In the genomic region with DNA sequence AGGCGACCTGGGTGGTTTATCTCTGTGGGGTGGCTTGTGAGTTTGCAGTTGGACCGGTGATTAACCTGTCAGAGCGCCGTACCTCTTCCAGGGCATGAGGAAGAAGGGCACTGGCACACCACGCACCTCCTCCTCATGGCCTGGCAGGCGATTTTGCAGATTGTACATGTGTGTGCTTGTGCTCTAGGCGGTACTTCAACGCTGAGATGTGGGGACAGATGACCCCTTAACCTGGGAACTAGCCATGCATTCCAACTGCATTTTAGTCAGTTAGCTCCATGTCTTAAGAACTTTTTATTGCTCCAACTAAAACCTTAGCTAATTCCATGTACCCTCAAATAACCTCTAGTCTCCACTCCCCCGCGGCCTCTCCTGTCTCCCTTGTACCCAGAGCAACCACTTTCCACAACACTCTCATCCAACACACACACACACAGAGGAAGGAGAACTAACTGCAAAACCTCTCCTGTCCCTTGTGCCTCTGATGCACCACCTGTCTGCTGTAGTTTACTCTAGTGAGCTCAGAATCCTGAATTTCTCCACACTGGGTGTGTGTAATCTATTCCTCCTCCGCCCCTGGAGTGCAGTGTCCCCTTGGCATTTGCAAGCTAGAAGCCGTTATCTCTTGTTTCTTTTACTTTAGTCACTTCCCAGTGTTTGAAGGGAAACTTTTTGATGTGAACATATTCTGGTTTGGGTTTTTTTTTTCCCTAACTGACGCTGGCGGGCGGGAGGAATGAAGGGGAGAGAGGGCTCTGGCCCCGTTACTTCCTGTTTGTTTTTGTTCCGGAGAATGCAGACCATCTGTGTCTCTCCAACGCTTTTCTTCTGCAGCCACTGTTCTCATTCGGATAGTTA, we compare ENCODE assay signal across 9 mouse cellular contexts.
A peak's percentile ranks its signal among the peaks of the same experiment; 100 is the strongest.
DNase-seq lines count a peak whose midpoint lies in the region; ATAC-seq and TF ChIP-seq lines count a peak whose summit lies in the region.
"Had no signal": no experiment of that assay in that cellular context is flagged by ENCODE, and none has a peak within 500 bp of the region (broad histone marks: within the 10 kb centered on the region; RNA-seq: fewer than 3 reads in every experiment).

No protein-coding gene starts in this region.

- WGBS in midbrain, embryonic 13.5 days = 61% methylated on average over 19 of the region's 19 CpGs
- WGBS in midbrain, postnatal 0 days = 62% methylated on average over 19 of the region's 19 CpGs
- WGBS in embryonic facial prominence, embryonic 13.5 days = 32% methylated on average over 19 of the region's 19 CpGs
- 41% methylated on average over 19 of the region's 19 CpGs for WGBS in intestine, embryonic 15.5 days
- WGBS in lung, postnatal 0 days = 39% methylated on average over 19 of the region's 19 CpGs

- H3K9ac ChIP-seq in midbrain, embryonic 13.5 days (replicated peaks) = no peak overlapping the region
- no peak overlapping the region for H3K9ac ChIP-seq in midbrain, postnatal 0 days (replicated peaks; ENCODE audit: low read length, poor library complexity, severe bottlenecking)
- no peak overlapping the region for H3K9ac ChIP-seq in embryonic facial prominence, embryonic 13.5 days
- H3K9ac ChIP-seq in intestine, embryonic 15.5 days = no peak overlapping the region
- no peak overlapping the region for H3K9ac ChIP-seq in lung, postnatal 0 days (replicated peaks; ENCODE audit: low read depth)
- H3K9ac ChIP-seq: liver, embryonic 14.5 days had no signal

- DNase-seq in midbrain, postnatal 0 days (ENCODE audit: low spot score) = no peak
- DNase-seq in lung, postnatal 0 days (ENCODE audit: low spot score) = peak; percentile 49
- DNase-seq in thymus, postnatal 10 days (ENCODE audit: low spot score in 2 of 2) = no peak
- DNase-seq in spleen, postnatal 10 days (ENCODE audit: low spot score in 2 of 2) = no peak
- no peak for DNase-seq in layer of hippocampus, adult 11-12 months (ENCODE audit: low spot score)

- no peak for ATAC-seq in midbrain, embryonic 13.5 days
- ATAC-seq in midbrain, postnatal 0 days (ENCODE audit: low FRiP score) = no peak
- ATAC-seq in embryonic facial prominence, embryonic 13.5 days (ENCODE audit: insufficient number of reproducible peaks, insufficient read depth, low FRiP score, low TSS enrichment, low read depth) = no peak
- no peak for ATAC-seq in intestine, embryonic 15.5 days
- no peak for ATAC-seq in lung, postnatal 0 days

- TF ChIP-seq CTCF in midbrain, postnatal 0 days (IDR thresholded peaks at IDR 0.05) = no peak
- TF ChIP-seq CTCF in lung, postnatal 0 days (IDR thresholded peaks at IDR 0.05) = no peak

- TF ChIP-seq EP300 in lung, postnatal 0 days (IDR thresholded peaks at IDR 0.05) = no peak

- H3K4me1 ChIP-seq in midbrain, embryonic 13.5 days (replicated peaks) = peaks cover 51% of the 10 kb centered on the region
- peaks cover 3% of the 10 kb centered on the region; the same call in 1 of the 2 replicates for H3K4me1 ChIP-seq in midbrain, postnatal 0 days (ENCODE audit: insufficient read depth, low read length)
- peaks cover 26% of the 10 kb centered on the region for H3K4me1 ChIP-seq in embryonic facial prominence, embryonic 13.5 days
- peaks cover 11% of the 10 kb centered on the region for H3K4me1 ChIP-seq in intestine, embryonic 15.5 days (replicated peaks)
- peaks cover 2% of the 10 kb centered on the region; the same call in 1 of the 2 replicates for H3K4me1 ChIP-seq in lung, postnatal 0 days (ENCODE audit: insufficient read depth, low read depth, low read length)

- H3K9me3 ChIP-seq in midbrain, embryonic 13.5 days = no peaks in the 10 kb centered on the region
- H3K9me3 ChIP-seq in midbrain, postnatal 0 days (ENCODE audit: low read length) = no peaks in the 10 kb centered on the region
- no peaks in the 10 kb centered on the region for H3K9me3 ChIP-seq in embryonic facial prominence, embryonic 13.5 days
- H3K9me3 ChIP-seq in intestine, embryonic 15.5 days = no peaks in the 10 kb centered on the region
- H3K9me3 ChIP-seq in lung, postnatal 0 days (ENCODE audit: low read length) = no peaks in the 10 kb centered on the region

- no peak overlapping the region for H3K4me3 ChIP-seq in midbrain, embryonic 13.5 days (replicated peaks)
- H3K4me3 ChIP-seq in midbrain, postnatal 0 days (ENCODE audit: low read depth, low read length) = no peak overlapping the region
- no peak overlapping the region for H3K4me3 ChIP-seq in embryonic facial prominence, embryonic 13.5 days
- no peak overlapping the region for H3K4me3 ChIP-seq in intestine, embryonic 15.5 days (replicated peaks)
- H3K4me3 ChIP-seq in lung, postnatal 0 days (ENCODE audit: low read depth, low read length) = no peak overlapping the region

- H3K36me3 ChIP-seq in midbrain, embryonic 13.5 days = no peaks in the 10 kb centered on the region
- H3K36me3 ChIP-seq in midbrain, postnatal 0 days (ENCODE audit: insufficient read depth, low read length) = 0 out of 2 replicates have a peak, but pooled peaks cover 2% of the 10 kb centered on the region
- H3K36me3 ChIP-seq in embryonic facial prominence, embryonic 13.5 days = no peaks in the 10 kb centered on the region
- no peaks in the 10 kb centered on the region for H3K36me3 ChIP-seq in intestine, embryonic 15.5 days
- H3K36me3 ChIP-seq in lung, postnatal 0 days (ENCODE audit: insufficient read depth, low read length) = no peaks in the 10 kb centered on the region

- no peak overlapping the region for H3K4me2 ChIP-seq in midbrain, embryonic 13.5 days (replicated peaks)
- no peak overlapping the region for H3K4me2 ChIP-seq in midbrain, postnatal 0 days (ENCODE audit: low read depth, low read length, poor library complexity, severe bottlenecking)
- peak overlapping the region; percentile 44 for H3K4me2 ChIP-seq in embryonic facial prominence, embryonic 13.5 days
- 0 out of 2 replicates have a peak overlapping the region, but pooled peaks have one; percentile 19 for H3K4me2 ChIP-seq in intestine, embryonic 15.5 days (replicated peaks)
- no peak overlapping the region for H3K4me2 ChIP-seq in lung, postnatal 0 days (replicated peaks; ENCODE audit: low read depth, low read length)

- H3K27ac ChIP-seq in midbrain, embryonic 13.5 days = peak overlapping the region; percentile 15; the same call in 1 of the 2 replicates
- H3K27ac ChIP-seq in midbrain, postnatal 0 days (ENCODE audit: low read depth, low read length) = no peak overlapping the region
- peak overlapping the region; percentile 75 for H3K27ac ChIP-seq in embryonic facial prominence, embryonic 13.5 days
- H3K27ac ChIP-seq in intestine, embryonic 15.5 days = peak overlapping the region; percentile 44; the same call in 1 of the 2 replicates
- peak overlapping the region; percentile 63; the same call in 1 of the 2 replicates for H3K27ac ChIP-seq in lung, postnatal 0 days (ENCODE audit: low read length)
- H3K27ac ChIP-seq: liver, embryonic 14.5 days had no signal

- H3K27me3 ChIP-seq in midbrain, embryonic 13.5 days = no peaks in the 10 kb centered on the region
- no peaks in the 10 kb centered on the region for H3K27me3 ChIP-seq in midbrain, postnatal 0 days (ENCODE audit: insufficient read depth, low read length)
- no peaks in the 10 kb centered on the region for H3K27me3 ChIP-seq in embryonic facial prominence, embryonic 13.5 days
- H3K27me3 ChIP-seq in intestine, embryonic 15.5 days (replicated peaks) = no peaks in the 10 kb centered on the region
- no peaks in the 10 kb centered on the region for H3K27me3 ChIP-seq in lung, postnatal 0 days (replicated peaks; ENCODE audit: insufficient read depth, low read length)

Comparison
In these comparisons a context has a peak if more than half of its experiments do, and no peak if none do; other contexts are left out.
1. H3K4me2 ChIP-seq: peak in embryonic facial prominence, embryonic 13.5 days (single experiment) and intestine, embryonic 15.5 days (single experiment); none in midbrain, embryonic 13.5 days (single experiment), midbrain, postnatal 0 days (single experiment) and lung, postnatal 0 days (single experiment).